In the genomic region with DNA sequence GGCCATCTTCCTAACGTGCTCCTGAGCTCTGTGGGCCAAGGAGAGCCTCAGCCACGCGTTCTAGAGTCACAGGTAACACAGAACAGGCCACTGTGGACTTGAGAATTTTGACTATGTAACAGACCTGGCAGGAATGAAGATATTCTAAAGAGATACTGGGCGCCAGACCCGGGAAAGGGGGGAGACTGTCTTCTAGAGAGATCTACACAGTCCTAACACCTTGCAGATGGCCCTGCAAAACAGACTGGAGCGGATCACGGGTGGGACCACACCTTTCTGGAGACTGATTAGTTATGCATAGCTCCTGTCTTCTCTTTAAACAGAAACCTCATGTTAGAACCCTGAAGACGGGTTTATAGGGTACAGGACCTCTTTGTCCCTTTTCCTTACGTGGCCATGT, we compare ENCODE assay signal across 7 mouse cellular contexts.
A peak's percentile ranks its signal among the peaks of the same experiment; 100 is the strongest.
DNase-seq lines count a peak whose midpoint lies in the region; ATAC-seq and TF ChIP-seq lines count a peak whose summit lies in the region.

No protein-coding gene starts in this region.

- peak overlapping the region; percentile 14; the same call in 1 of the 2 replicates for H3K4me2 ChIP-seq in lung, postnatal 0 days (replicated peaks; ENCODE audit: low read depth, low read length)
- peak overlapping the region; percentile 54 for H3K4me2 ChIP-seq in forebrain, embryonic 15.5 days (replicated peaks)
- peak overlapping the region; percentile 44 for H3K4me2 ChIP-seq in limb, embryonic 14.5 days (replicated peaks; ENCODE audit: low read depth, low read length, severe bottlenecking)
- H3K4me2 ChIP-seq in stomach, embryonic 14.5 days (replicated peaks; ENCODE audit: low read depth, low read length): peak overlapping the region; percentile 36

- no peak overlapping the region for H3K9ac ChIP-seq in lung, postnatal 0 days (replicated peaks; ENCODE audit: low read depth)
- H3K9ac ChIP-seq in forebrain, embryonic 15.5 days (replicated peaks): peak overlapping the region; percentile 36
- H3K9ac ChIP-seq in limb, embryonic 14.5 days (ENCODE audit: low read depth, low read length, severe bottlenecking): no peak overlapping the region
- no peak overlapping the region for H3K9ac ChIP-seq in stomach, embryonic 14.5 days (replicated peaks; ENCODE audit: low read depth, low read length)

- H3K27ac ChIP-seq in lung, postnatal 0 days (ENCODE audit: low read length): no peak overlapping the region
- H3K27ac ChIP-seq in forebrain, embryonic 15.5 days (replicated peaks): peak overlapping the region; percentile 60
- no peak overlapping the region for H3K27ac ChIP-seq in limb, embryonic 14.5 days (replicated peaks; ENCODE audit: low read depth, low read length)
- H3K27ac ChIP-seq in stomach, embryonic 14.5 days (ENCODE audit: low read length): no peak overlapping the region

- no peak for TF ChIP-seq CTCF in lung, postnatal 0 days (IDR thresholded peaks at IDR 0.05)

- intact Hi-C loops in left cerebral cortex, postnatal 25 days (cut with DNase I): no loop called here

- H3K27me3 ChIP-seq in lung, postnatal 0 days (replicated peaks; ENCODE audit: insufficient read depth, low read length): no peaks in the 10 kb centered on the region
- H3K27me3 ChIP-seq in forebrain, embryonic 15.5 days: no peaks in the 10 kb centered on the region
- no peaks in the 10 kb centered on the region for H3K27me3 ChIP-seq in limb, embryonic 14.5 days (ENCODE audit: control insufficient read depth, insufficient read depth, low read length)
- H3K27me3 ChIP-seq in stomach, embryonic 14.5 days (ENCODE audit: control insufficient read depth, insufficient read depth, low read length): no peaks in the 10 kb centered on the region

- ATAC-seq in lung, postnatal 0 days: no peak
- ATAC-seq in forebrain, embryonic 15.5 days (replicated peaks): peak; percentile 32; the same call in 1 of the 2 replicates
- no peak for ATAC-seq in limb, embryonic 14.5 days (ENCODE audit: low FRiP score, low read depth)
- ATAC-seq in stomach, embryonic 14.5 days (ENCODE audit: insufficient number of reproducible peaks, insufficient read depth, low FRiP score, low read depth): no peak

- TF ChIP-seq POLR2A in limb, embryonic 14.5 days (IDR thresholded peaks at IDR 0.05; ENCODE audit: borderline replicate concordance, extremely low read depth, insufficient read depth, insufficient read length): no peak

- WGBS in lung, postnatal 0 days: 70% methylated on average over 9 of the region's 9 CpGs
- WGBS in forebrain, embryonic 15.5 days: 57% methylated on average over 9 of the region's 9 CpGs
- WGBS in limb, embryonic 14.5 days: 57% methylated on average over 9 of the region's 9 CpGs
- WGBS in stomach, embryonic 14.5 days: 54% methylated on average over 9 of the region's 9 CpGs

- no peak for TF ChIP-seq EP300 in lung, postnatal 0 days (IDR thresholded peaks at IDR 0.05)

- H3K4me3 ChIP-seq in lung, postnatal 0 days (ENCODE audit: low read depth, low read length): no peak overlapping the region
- peak overlapping the region; percentile 35 for H3K4me3 ChIP-seq in forebrain, embryonic 15.5 days
- no peak overlapping the region for H3K4me3 ChIP-seq in limb, embryonic 14.5 days (replicated peaks; ENCODE audit: low read length)
- H3K4me3 ChIP-seq in stomach, embryonic 14.5 days (ENCODE audit: low read depth, low read length): no peak overlapping the region

- H3K36me3 ChIP-seq in lung, postnatal 0 days (ENCODE audit: insufficient read depth, low read length): no peaks in the 10 kb centered on the region
- no peaks in the 10 kb centered on the region for H3K36me3 ChIP-seq in forebrain, embryonic 15.5 days
- no peaks in the 10 kb centered on the region for H3K36me3 ChIP-seq in limb, embryonic 14.5 days (ENCODE audit: control insufficient read depth, insufficient read depth, low read length)
- H3K36me3 ChIP-seq in stomach, embryonic 14.5 days (ENCODE audit: control insufficient read depth, insufficient read depth, low read length): no peaks in the 10 kb centered on the region

- H3K9me3 ChIP-seq in lung, postnatal 0 days (ENCODE audit: low read length): no peaks in the 10 kb centered on the region
- no peaks in the 10 kb centered on the region for H3K9me3 ChIP-seq in forebrain, embryonic 15.5 days
- no peaks in the 10 kb centered on the region for H3K9me3 ChIP-seq in limb, embryonic 14.5 days (ENCODE audit: control insufficient read depth, low read length)
- no peaks in the 10 kb centered on the region for H3K9me3 ChIP-seq in stomach, embryonic 14.5 days (ENCODE audit: control insufficient read depth, low read depth, low read length)

- H3K4me1 ChIP-seq in lung, postnatal 0 days (ENCODE audit: insufficient read depth, low read depth, low read length): peaks cover 6% of the 10 kb centered on the region; the same call in 1 of the 2 replicates
- peaks cover 14% of the 10 kb centered on the region for H3K4me1 ChIP-seq in forebrain, embryonic 15.5 days
- H3K4me1 ChIP-seq in limb, embryonic 14.5 days (ENCODE audit: control insufficient read depth, insufficient read depth, low read length): peaks cover 29% of the 10 kb centered on the region
- peaks cover 21% of the 10 kb centered on the region; the same call in 1 of the 2 replicates for H3K4me1 ChIP-seq in stomach, embryonic 14.5 days (ENCODE audit: control insufficient read depth, insufficient read depth, low read length)

- DNase-seq in lung, postnatal 0 days (ENCODE audit: low spot score): no peak
- no peak for DNase-seq in lung, postnatal 4 days
- DNase-seq in limb, embryonic 14.5 days (ENCODE audit: low spot score): no peak
- DNase-seq in left cerebral cortex, postnatal 25 days (ENCODE audit: low spot score in 2 of 2): no peak
- DNase-seq in right cerebral cortex, adult 18-20 months: no peak
